Mouse (Mus musculus) T-cell, adult 2 months (primary cell): ENCODE measurements around the gene Ctc1.
"Not testable (repeated sequence)": the region's sequence is repeated elsewhere in the genome, so short reads cannot be mapped to it uniquely, and the experiment has no call there.

Experiments used
- DNase-seq: peaks from one replicate; pipeline ENCODE4 v3.0.0; 2022; ENCODE audit warnings: low spot score

The Ctc1 gene

GRCm38 (mm10) chr11:69015644-69016441 lies at the start of gene Ctc1:
TSS of gene Ctc1 (plus strand) at chr11:69015911.
- peak; percentile 94 for DNase-seq

GRCm38 (mm10) chr11:68966554-68966953 lies 49.2 kb upstream of the Ctc1 start:
- no peak for DNase-seq

DNA sequence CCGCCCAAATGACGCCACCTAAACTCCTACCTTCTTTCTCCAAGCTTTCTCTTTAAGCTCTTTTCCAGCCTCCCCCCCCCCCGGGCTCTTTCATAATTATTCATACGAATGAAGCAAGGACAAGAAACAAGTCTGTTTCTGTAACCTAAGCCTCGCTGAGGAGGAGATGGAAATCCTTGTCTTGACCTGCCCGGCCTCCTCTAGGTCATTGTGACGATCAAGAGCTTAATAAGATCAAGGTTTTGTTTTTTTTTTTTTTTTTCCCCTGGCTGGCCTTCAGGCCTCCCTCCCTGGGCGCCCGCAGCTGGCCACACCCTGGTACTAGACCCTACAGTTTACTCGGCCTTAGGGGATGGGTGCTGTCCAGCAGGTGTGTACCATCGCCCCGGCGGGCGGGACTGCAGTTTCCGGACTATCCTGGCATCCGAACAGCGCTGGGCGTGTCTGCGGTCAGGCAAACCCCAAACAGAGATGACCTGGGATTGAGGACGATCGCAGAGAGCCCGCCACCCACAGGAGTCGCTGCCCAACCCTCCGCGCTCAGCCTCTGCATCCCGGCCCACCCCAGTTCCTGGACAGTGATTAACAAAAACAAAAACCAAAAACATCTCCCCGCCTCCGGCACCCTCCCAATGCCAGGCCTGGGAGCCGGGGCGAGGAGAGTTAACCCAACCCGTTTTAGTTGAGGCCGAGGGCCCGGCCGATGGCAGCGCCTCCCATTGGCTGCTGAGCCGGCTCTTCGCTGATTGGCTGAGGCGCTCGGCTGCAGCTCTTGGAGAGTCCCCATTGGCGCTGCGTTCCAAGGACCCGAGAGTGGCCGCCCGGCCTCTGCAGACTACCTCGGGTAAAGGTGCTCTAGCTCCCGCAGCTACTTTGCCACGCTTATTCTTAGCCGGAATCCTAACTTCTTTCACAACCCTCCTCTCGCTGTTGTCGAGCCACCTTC lies 48.1 kb upstream of the Ctc1 start, which contains the start of gene Slc25a35:
TSS of gene Slc25a35 (plus strand) at position 795 of the 946 bp plus-strand sequence.
- peak; percentile 82 for DNase-seq

GRCm38 (mm10) chr11:68968752-68969151 lies 47.0 kb upstream of the Ctc1 start:
- DNase-seq = no peak

- DNase-seq = no peak
These were observed 45.5 kb upstream of the Ctc1 start for GRCm38 (mm10) chr11:68970232-68970631.

GRCm38 (mm10) chr11:68973250-68974058 lies 42.3 kb upstream of the Ctc1 start:
- DNase-seq = peak; percentile 66

GRCm38 (mm10) chr11:68974059-68974450 lies 41.7 kb upstream of the Ctc1 start:
- no peak for DNase-seq

- no peak for DNase-seq
These were observed 40.6 kb upstream of the Ctc1 start, which contains the start of gene Rangrf for GRCm38 (mm10) chr11:68975085-68975484. TSS of gene Rangrf (minus strand) at chr11:68975185.

DNA sequence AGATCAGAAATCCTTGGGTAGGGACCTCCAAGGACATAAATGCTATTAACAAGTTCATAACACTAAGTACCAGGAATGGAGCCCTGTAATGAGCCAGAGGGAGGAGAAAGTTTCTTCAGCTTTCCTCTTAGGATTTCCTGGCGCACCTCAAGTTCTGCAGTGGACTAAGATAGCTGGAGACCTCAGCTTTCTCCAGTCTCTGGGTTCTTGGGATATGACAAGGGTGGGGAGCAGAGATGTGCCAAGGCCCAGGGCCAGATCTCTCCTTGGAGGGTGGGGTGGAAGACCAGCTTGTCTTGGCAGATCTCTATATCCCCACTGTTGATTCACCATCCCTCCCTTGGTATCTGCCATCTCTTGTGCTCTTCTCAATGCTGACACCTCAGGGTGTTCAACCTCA lies 40.1 kb upstream of the Ctc1 start:
- DNase-seq = no peak

DNA sequence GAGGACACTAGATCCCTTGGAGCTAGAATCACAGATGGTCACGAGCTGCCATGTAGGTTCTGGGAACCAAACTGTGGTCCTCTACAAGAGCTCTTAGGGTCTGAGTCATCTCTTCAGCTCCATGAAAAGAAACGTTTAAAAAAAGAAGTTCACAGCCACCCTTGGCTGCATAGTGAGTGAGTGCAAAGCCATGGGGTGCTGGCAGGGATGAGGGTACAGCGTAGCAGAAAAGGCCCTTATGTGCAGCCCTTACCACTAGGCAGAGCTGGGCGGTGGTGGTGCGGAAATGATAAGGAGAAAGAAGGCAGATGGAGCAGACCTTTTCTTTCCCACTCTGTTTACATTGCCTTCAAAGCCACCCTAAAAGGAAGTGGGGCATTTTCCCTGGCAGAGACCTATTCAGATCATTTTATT lies 36.4 kb upstream of the Ctc1 start:
- DNase-seq = no peak

GRCm38 (mm10) chr11:68980919-68981318 lies 34.8 kb upstream of the Ctc1 start:
- DNase-seq = no peak

DNA sequence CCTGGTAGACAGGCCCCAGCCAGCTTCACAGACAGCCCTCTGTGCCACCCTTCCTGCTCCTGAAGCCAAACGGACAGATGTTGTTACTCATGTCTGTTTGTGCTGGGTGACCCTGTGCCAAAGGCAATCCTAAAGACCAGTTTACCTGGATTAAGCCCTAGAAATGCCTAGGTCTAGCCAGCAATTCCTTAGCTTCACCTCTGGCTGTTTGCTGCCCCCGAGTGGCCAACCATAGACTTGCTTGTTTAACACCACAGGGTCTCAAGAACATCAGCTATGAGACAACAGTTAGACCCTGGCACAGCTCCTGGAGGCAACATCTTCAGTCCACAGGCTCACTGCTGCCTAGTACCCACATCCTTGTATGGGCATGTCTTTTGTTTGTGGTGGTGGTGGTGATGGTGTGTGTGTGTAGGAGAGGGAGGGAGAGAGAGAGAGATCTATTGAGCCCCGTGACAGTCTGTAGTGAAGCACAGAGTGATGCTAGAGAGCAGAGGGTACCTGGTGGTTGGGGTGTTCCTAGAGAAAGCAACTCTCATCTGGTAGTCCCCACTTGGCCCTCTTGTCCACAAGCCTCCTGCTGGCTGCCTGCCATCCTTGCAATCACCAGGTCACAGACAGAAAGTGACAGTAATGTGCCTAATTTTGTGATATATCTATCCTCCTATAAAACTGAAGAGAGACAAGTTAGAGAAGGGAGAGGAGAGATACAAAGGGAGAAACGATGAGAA lies 32.9 kb upstream of the Ctc1 start:
- DNase-seq = peak; percentile 62

DNA sequence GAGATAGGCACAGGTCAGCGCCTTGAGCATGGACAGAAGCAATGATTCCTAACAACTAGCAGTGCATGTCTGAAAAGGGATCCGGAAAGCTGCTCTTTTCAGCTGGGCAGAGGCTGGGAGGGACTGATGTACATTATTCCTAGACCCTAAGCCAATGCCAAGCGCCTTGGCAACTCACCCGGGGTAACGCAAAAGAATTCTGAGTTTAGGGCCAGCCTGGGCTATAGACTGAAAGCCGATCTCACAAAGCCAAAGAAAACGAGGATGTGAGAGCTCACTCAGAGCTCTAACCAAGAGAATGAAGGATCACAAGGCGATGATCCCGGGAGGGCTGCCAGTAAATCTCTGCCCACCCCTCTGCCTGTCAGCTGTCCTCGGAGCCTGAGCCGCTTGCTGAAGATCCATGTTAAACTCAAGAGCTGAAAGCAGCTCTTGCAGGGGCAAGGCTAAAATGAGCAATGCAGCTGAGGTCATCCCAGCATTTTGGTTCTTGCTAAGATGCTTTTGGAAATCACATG lies 28.3 kb upstream of the Ctc1 start:
- DNase-seq = no peak

DNA sequence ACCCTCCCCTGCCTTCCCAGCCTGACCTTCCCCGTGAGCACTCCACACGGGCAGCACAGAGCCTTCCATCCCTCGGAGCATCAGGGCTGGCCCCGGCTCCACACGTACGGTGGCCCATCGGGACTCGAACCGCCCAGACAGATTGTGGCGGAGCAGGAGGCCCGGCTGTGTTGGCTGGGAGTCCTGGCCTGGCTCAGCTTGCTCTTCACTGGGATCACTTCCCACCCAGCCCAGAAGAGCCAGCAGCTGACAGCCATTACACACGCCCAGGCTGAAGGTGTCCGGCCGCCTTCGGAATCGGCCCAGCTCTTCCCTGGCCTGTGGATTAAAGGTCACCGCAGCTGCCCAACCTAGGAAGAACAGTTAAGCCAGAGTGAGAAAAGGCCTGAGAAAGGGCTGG lies 27.4 kb upstream of the Ctc1 start:
- DNase-seq = no peak

DNA sequence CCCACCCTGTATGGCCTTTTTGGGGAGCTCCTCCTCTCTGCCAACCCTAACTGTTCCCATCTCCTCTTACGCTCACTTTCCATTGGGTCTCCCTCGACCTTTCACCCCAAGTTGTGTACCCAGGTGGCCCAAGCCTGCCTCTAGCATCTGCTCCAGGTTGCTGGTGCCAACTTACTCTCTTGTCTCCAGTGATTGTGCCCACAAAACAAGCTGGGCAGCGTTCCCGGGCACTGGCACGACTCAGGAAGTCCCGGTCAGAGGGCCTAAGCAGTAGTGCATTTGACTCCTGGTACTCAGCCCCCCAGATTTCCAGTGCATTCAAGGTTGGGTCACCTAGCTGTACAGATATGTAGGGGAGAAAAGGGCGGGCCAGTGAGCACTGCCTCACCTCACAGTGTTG lies 22.6 kb upstream of the Ctc1 start:
- DNase-seq = no peak

DNA sequence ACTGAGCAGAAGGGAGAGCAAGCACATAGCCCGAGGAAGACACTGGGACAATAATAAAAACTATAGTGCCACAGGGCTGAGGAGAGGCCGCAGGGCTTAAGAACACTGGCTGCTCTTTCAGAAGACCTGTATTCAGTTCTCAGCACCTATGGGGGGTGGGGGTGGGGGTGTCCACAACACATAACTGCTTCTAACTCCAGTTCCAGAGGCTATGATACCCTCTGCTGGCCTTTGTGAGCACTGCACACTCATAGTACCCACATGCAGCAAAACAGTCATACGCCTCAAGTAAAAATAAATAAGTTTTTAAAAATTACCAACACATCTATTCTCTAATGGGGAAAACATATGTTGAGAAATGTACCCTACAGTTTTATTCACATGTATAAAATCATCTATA lies 21.3 kb upstream of the Ctc1 start:
- no peak for DNase-seq

DNA sequence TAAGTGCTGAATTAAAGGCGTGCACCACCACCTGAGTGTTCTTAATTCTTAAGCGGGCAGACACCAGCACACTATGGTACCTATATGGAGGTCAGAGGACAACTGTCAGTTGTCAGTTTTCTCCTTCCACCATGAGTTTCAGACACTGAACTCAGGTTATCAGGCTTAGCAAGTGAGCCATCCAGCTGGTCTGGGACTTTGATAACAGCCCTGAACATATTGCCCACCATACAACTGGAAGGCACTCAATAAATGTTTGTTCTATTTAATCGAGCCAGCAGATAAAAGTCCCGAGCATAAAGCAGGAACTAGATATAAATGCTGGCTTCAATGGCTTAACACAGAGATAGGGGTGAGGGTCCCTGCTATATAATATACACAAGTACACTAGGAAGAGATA lies 18.6 kb upstream of the Ctc1 start:
- no peak for DNase-seq

- DNase-seq = not testable (repeated sequence)
These were observed 12.9 kb upstream of the Ctc1 start for GRCm38 (mm10) chr11:69002782-69003181.

DNA sequence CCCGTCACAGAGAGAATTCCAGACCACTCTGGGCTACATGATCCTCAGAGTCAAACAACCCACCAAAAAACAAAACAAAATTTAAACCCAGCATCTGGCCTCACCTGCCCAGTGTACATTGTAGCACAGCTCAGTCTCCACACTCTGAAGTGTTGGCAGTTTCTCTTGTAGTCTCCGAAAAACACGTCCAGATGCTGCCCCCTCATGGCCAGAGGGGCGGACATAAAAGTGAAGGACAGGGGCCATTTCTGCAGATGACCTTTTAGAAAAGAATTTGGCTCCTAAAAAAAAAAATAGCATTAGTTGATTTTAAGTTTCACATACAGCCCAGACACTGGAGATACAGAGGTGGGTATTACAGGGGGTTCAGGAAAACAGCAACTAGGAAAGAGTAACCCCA lies 12.1 kb upstream of the Ctc1 start:
- no peak for DNase-seq

- DNase-seq = no peak
These were observed 10.5 kb upstream of the Ctc1 start for GRCm38 (mm10) chr11:69005193-69005592.

DNA sequence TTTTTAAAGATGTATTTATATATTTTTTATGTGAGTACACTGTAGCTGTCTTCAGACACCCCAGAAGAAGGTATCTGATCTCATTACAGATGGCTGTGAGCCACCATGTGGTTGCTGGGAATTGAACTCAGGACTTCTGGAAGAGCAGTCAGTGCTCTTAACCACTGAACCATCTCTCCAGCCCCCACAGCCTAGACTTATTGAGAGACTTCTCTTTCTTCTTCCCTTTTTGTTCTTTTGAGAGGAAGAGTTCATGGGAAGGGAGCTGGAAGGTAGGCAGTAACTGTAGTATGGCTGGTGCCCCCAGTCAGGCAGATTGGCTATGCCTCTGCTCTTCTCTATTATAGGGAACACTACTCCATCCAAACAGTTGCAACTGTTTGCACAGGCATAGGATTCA lies 9.1 kb upstream of the Ctc1 start:
- DNase-seq = not testable (repeated sequence)
